Mouse (Mus musculus) embryonic fibroblast, embryonic 13.5 days (primary cell): Measurements from ENCODE around the gene Adap1.

ENCODE experiments used
- CTCF ChIP-seq: IDR thresholded peaks from 2 replicates; pipeline ENCODE4 v1.5.1; 2011; ENCODE audit warnings: mild to moderate bottlenecking, control low read depth, low read length, moderate library complexity, borderline replicate concordance; ENCODE audit not compliant: insufficient read depth
- POLR2A ChIP-seq: IDR thresholded peaks from 2 replicates; pipeline ENCODE4 v1.6.1; 2011; ENCODE audit warnings: low read depth, mild to moderate bottlenecking, control low read depth, low read length, moderate library complexity

DNA sequence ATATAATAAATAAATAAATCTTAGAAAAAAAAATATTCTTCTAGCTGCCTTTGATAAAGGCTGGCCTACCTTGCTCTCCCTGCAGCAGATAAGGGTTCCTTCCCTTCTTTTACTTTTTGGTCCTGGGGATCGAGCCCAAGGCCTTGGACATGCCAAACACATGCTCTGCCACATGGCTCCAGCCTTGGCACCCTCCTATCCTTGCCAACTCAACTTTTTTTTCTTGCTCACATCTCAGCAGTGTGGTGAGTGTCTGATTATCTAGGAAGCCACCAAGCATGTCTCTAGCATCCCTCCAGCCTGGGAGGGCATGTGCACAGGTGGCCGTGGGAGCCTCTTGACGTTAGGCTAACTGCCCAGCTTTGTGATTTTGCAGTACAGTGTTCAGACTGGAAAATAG is 97.1 kb downstream of the Adap1 start:
- TF ChIP-seq CTCF, result no peak
- no peak for TF ChIP-seq POLR2A
